Mouse (Mus musculus): ENCODE data around the gene Pik3c2g.

DNA sequence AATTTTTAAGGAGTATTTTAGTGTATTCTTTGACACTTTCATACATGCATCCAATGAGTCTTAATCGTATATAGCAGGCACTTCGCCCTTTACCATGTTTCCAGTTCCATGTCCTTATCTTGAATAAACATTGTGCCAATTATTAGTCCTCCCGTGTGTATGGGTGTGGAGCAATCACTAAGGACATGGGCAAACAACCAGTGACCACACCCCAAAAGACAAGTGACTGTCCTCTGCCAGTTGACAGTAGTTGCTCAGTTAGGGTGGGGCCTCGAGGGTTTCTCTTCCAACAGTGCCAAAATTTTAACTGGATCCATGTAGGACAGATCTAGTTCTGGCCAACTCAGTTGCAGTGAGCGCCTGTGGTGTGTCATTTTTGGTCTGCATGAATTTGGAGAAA, 341.7 kb downstream of the Pik3c2g start:
- TF ChIP-seq CTCF (IDR thresholded peaks at IDR 0.05; ENCODE audit: extremely low read depth, insufficient read depth, low read length) (no peak), POLR2A (IDR thresholded peaks at IDR 0.05; ENCODE audit: extremely low read depth, insufficient read depth, low read length) (no peak)
